Mouse (Mus musculus): ENCODE results near the gene Mov10.
"Not testable (repeated sequence)": the region's sequence is repeated elsewhere in the genome, so short reads cannot be mapped to it uniquely, and the experiment has no call there.

The Mov10 gene

DNA sequence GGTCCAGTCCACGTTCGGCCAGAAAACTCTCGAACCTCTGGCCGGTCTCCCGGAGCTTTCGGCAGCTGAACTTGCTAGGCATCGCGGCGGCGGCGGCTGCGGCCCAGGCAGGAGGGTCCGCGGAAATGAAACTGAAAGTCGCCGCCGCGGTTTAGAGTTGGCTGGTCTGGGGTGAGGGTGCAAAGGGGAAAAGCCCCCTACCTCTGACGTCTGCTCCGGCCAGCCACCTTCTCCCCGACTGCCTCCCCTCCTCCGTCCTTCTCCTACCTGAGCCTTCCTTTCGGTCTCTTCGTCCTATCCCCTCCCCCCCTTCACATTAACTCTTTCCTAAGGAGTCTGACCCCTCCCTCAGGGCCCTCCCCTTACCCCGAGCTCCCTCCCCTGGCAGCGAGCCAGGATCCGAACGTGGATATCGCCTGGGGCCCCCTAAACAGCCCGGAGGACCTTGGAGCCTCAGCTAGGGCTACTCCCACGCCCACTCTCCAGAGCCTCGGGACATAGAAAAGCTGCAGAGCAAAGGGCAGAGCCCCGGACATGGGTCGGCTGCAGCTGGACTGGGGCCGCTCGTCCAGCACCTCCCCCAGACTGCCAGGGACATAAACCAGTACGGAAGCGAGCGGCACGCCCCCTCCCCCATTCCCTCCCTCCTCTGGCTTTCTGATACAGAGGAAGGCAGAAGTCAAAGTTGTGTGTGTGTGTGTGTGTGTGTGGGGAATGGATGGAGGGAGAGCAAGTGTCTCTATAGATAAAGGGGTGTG lies at the start of gene Mov10:
TSS of gene Mov10 (minus strand) at position 573 of the 758 bp plus-strand sequence.
- peak; percentile 92 for DNase-seq (ENCODE audit: low spot score)

DNA sequence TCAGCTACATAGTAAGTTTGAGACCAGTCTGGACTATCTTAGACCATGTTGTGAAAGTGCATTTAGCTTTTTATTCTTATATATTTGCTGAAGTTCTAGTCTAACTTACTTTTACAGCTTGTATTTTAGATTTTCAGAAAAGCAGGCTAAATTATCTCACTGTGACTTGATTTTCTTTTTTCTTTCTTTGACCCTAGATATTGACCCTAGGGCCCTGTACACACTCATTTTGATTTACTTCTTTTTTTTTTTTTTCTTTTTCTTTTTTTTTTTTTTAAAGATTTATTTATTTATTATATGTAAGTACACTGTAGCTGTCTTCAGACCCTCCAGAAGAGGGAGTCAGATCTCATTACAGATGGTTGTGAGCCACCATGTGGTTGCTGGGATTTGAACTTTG lies 48.3 kb upstream of the Mov10 start:
- DNase-seq (ENCODE audit: low spot score) = not testable (repeated sequence)

DNA sequence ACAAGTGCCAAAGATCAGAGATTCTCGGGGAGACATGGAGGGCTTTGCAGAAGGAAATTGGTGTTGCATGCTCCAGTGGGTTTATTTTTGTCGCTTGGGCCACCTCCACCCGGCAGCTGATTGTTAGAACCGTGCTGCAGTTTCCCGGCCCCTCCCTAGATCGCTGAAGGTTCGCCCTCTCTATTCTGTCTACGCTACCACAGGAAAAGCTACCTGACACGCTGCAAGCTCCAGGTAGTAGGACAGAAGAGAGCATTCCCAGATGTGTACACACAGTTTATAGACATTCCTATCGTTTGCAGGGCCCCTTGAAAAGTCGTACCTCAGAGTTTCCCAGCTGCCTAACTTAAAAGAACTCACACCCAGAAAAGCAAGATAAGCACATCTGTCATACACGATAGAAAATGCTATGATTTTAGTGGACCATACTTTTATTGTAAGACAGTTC lies 47.0 kb upstream of the Mov10 start:
- no peak for DNase-seq (ENCODE audit: low spot score)

DNA sequence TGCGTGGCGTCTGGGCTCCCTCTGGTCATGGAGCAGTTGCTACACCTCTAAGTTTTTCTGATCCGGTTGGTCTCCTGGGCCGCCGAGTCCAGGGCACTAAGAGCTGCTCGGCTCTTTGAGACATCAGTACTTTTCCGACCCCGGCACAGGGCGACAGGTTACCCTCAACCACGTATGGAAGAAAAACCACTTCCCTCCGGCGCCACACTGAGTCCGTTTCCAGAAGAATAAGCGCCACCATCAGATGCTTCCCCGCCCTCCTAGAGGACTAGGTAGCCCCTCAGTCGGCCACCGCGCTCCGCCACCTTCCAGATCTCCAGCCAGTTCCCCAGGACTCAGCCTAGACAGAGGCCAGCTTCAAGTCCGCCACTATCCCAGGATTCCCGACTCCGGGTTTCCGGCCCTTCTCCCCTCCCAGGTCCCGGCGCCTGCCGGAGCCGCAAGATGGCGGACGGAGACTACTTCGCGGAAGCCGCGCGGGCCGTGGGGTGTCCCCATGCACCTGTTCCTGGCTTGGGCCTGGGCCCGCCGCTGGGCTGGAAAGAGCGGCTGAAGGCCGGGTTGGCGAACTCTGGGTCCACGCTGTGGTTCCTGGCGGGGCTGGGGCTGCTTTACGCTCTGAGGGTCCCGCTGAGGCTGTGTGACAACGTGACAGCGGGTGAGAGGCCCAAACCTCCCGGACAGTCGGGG lies 46.4 kb upstream of the Mov10 start:
- peak; percentile 92 for DNase-seq (ENCODE audit: low spot score)

DNA sequence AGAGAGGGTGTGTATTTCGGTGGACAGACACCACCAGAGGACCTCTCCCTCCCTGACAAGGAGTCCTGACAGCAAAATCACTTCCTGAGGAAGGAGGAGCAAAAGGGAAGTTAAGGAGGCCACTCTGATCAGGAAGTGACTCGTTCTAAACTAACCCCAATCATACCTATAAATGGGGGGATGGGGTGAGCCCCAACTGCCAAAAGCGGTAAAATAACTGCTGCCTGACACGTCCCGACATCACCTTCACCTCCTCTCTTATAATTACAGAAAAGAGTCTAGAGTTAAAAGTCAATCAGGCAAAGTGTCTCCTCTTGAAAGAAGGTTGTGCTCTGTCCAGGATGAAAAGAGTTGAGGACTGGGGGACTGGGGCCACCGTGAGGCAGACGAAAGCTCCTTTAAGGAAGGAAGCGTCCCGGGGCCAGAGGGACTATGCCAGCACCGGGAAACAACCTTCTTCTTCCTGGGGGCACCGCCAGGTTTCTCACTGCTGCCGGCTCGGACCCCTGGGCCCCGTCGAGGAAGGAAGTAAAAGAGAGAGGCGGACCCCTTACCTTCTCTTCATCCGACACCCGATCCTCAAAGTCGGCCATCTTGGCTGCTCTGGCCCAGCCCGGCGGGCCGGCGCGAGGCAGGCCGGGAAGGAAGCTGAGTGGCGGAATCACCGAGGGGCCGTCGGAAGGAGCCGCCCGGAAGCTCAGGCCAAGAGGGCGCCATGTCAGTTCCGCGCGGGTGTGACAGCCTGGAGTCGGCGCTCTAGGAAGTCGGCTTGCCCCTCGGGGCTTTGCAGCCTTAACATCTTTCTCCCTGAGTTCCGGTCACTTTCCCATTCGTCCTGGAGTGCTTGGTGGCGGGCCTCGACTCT lies 45.7 kb upstream of the Mov10 start, which contains the start of the genes St7l and Capza1:
TSS of gene St7l (plus strand) at position 220 of the 865 bp plus-strand sequence.
TSS of gene Capza1 (minus strand) at position 720 of the 865 bp plus-strand sequence.
- peak; percentile 90 for DNase-seq (ENCODE audit: low spot score)

DNA sequence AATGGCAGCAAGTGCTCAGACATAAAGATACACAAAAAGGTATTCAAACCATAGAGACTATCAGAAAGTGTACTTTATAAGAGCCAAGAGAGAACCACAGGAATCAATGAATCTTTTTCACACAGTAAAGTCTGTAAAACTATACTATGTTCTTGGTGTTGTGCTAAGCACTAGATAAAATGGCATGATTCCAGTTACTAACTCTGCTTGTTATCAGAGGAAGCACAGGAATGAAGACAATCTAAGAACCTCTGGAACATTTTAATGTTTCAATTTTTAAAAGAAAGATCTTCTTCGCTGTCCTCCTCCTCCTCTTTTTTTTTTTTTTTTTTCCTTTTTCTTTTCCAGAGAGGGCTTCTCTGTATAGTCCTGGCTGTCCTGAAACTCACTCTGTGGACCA lies 40.2 kb upstream of the Mov10 start:
- no peak for DNase-seq (ENCODE audit: low spot score)

DNA sequence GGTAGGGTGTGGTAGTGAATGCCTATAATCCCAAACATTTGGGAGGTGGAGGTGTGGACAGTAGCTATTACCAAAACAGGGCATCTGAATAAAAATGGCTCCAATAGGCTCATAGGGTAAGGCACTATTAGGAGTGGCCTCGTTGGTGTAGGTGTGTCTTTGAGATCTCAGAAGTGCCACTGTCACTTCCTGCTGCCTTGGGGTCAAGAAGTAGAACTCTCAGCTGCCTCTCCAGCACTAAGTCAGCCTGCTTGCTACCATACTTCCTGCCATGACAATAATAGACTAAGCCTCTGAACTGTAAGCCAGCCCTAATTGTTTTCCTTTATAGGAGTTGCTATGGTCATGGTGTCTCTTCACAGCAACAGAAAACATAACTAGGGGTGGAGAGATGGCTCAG lies 37.7 kb upstream of the Mov10 start:
- no peak for DNase-seq (ENCODE audit: low spot score)

DNA sequence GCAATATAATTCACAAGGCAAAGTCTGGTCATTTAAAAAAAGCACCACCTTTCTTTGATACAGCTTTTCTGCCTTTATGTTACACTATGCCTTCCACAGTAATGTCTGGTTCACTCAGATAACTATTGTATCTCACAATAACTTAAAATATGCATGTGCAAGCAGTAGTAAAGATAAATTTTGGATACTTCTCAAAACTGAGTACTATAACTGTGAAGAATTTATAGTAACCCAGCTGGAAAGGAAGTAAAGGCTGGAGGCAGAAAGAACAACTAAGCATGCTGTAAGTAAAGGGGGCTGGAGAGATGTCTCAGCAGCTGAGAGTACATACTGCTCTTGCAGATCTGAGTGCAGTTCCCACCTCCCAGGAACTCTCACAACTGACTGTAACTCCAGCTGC lies 36.5 kb upstream of the Mov10 start:
- DNase-seq (ENCODE audit: low spot score) = no peak

DNA sequence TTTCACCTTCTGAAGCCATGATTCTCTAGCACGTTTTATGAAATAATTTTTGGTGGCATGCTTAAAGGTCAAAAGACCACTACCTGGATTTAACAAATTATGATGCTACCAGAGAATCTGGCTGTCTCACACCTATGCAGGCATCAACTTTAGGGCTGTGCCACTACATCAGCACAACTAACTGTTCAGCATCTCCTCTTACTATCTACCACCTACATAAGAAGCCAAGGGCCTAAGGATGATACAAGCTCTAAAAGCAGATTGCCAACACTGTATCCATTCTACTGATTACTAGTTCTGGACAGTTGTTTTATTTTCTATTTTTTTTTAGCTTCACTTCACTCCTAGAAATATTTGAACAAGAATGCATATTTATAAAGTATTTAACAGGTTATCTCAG lies 36.1 kb upstream of the Mov10 start:
- no peak for DNase-seq (ENCODE audit: low spot score)

DNA sequence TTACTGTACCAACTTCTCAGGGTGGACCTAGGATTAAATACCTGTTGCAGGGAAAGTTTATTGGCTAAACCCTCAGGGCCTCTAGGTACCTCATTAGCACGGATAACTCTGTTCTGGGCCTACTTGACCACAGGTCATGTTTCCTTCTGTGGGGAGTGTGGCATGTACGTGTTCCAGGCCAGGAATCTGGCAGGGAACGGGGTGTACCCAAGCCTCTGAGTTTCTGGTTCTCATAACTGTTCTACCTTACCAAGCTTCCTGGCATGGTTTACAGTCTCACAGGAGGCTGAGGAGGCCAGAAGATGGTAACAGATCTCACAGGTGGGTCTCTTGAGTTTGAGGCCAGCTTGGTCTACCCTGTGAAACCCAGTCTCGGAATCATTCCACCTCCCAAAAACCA lies 28.2 kb upstream of the Mov10 start:
- DNase-seq (ENCODE audit: low spot score) = no peak

DNA sequence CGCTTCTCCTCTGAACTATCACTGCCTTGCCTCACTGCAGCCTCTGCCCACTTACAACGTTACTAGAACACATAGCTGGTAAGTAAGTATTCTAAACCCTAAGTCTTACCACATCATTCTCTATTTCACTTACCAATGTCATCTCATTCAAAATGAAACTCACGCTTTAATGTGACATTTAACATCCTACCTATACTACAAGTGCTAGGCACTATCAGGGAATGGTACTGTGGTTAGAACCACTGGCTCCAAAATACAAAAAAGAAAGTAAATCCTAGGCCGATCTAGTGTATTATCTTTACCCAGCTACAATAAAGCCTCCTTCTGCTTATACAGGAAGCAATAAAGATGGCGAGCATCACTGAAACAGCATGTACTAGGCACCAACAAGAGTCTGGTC lies 22.7 kb upstream of the Mov10 start:
- DNase-seq (ENCODE audit: low spot score) = no peak

DNA sequence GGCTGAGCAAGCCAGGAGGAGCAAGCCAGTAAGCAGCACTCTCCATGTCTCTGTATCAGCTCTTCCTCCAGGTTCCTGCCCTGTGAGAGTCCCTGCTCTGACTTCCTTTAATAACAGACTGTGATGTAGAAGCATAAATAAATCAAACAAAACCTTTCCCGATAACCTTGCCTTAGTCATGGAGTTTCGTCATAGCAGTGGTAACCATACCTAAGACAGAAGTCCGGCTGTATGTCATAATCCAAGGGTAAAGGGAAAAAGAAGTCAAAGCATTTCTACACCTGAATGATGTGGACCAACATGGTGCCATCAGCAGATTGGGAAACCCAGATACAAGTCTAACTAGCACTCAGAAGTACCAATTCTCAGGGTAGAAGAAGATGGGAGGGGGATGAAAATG lies 17.4 kb upstream of the Mov10 start:
- DNase-seq (ENCODE audit: low spot score) = no peak

DNA sequence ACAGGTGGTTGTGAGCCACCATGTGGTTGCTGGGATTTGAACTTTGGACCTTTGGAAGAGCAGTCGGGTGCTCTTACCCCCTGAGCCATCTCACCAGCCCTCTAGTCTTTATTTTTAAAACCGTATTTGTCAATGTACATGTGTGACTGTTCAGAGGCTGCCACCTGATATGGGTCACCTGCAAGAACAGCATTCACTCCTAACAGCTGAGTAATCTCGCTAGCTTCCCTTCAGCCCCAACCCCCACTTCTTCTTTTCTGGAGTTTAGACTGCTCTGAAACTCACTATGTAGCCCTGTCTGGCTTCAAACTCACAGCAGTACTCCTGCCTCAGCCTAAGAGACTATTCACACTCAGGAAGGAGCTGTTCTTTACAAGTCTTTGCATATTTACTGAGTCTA lies 4.0 kb upstream of the Mov10 start:
- no peak for DNase-seq (ENCODE audit: low spot score)

DNA sequence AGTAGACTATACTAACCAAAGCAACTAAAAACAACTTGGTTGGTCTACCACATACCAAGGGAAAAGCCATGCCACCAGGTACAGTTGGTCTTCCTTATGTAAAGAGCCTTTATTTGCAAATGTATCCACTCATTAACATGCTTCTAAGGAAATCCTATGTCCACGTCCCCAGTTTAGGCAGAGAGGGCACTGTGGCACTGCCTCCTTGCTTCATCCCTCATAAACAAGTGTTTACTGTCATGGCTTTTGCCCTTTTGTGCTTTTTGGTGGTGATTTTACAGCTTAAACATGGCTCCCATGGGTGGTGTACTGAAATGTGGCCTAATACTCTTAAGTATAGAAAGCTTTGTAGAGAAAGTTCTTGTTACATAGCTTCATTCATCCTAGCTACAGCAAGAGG lies 2.1 kb upstream of the Mov10 start:
- no peak for DNase-seq (ENCODE audit: low spot score)

DNA sequence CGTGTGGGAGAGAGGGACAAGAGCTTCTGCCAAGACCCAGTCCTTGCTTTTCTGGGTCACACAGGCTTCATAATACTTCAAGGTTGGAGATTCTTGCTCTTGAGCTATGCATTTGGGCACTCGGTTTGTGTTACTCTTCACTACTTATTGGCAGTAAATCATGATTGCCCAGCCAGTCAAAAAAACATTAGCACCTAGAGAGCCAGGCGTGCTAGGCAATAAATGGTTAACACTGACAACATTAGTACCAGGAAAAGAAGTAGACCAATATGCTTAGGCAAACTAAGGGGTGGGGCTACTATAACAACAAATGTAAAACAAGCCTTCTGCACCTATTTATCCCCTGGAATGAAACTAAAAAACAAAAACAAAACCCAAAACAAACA lies 379 bp upstream of the Mov10 start:
- no peak for DNase-seq (ENCODE audit: low spot score)

DNA sequence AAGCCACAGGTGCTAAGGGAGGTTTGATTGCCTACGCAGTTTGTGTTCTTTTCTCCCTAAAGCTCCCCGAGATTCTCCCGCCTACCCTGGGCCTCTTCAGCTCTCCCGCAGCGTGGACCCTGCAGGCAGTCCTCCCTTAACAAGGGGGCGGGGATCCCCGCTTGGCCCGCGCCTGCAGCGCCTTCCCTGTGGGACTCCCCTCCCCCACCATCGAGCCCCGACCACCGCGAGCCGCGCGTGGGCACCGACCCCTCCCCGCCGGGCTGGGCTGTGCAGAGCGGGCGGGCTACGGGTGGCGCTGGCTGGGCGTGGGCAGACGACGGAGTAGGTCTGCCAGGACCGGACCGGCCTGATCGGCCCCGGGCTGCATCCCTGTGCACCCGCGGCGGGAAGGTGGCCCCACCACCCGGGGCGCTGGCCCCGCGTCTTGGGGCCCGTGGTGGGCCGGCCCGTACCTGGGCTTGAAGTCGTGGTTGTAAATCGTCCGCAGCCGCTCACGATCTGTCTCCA lies 827 bp downstream of the Mov10 start:
- DNase-seq (ENCODE audit: low spot score) = peak; percentile 85

DNA sequence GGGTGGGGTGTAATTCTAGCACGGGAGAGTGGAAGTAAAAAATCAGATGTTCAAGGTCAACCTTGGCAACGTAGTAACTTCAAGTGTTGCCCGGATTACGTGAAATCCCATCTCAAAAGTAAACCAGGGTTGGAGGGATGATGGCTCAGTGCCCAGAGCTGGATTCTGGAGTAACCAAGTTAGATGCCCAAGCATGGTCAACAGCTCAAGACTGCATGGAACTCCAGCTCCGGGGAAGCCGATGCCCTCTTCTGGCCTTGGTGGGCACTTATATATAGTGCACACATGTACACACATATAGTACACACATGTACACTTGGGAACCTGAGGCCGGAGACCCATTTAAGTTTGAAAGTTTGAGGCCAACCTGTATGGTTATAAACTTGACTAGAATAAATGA lies 2.2 kb downstream of the Mov10 start:
- DNase-seq (ENCODE audit: low spot score) = peak; percentile 71

DNA sequence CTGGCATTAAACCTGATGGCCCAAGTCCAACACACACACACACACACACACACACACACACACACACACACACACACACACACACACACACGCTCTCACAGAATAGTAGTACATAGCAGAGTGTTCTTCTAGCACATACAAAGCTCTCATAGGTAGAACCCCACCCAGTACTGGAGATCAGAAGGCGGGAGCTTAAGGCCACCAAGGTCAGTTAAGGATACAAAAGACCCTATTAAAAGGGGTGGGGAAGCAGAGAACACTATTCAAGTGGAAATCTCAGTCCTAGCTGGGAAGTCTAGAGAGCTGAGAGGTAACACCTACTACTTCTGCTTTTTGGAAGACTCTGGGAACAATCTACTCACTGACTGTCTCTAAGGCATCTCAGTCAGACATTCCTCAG lies 3.0 kb downstream of the Mov10 start:
- DNase-seq (ENCODE audit: low spot score) = no peak

DNA sequence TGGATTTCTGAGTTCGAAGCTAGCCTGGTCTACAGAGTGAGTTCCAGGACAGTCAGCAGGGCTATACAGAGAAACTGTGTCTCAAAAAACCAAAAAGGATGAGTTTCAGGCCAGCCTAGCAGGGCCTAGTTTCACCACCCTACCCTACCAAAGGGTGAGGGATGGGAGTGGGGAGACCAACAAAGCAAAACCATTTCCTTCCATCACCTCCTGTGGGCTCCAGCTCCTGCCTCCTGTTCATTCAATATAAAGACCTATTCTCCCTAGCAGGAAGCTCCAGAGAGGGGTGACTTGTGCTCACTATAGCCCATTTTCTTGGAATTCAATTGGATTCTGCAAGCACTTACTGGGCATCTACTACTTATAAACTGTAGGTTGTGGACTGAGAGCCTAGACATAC lies 3.6 kb downstream of the Mov10 start:
- no peak for DNase-seq (ENCODE audit: low spot score)

DNA sequence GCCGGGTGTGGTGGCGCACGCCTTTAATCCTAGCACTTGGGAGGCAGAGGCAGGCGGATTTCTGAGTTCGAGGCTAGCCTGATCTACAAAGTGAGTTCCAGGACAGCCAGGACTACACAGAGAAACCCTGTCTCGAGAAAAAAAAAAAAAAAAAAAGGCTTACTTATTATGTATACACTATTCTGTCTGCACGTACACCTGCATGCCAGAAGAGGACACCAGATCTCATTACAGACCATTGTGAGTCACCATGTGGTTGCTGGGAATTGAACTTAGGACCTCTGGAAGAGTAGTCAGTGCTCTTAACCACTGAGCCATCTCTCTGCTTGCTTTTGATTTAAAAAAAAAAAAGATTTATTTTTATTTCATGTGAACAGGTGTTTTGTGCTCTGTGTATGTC lies 5.1 kb downstream of the Mov10 start:
- not testable (repeated sequence) for DNase-seq (ENCODE audit: low spot score)

DNA sequence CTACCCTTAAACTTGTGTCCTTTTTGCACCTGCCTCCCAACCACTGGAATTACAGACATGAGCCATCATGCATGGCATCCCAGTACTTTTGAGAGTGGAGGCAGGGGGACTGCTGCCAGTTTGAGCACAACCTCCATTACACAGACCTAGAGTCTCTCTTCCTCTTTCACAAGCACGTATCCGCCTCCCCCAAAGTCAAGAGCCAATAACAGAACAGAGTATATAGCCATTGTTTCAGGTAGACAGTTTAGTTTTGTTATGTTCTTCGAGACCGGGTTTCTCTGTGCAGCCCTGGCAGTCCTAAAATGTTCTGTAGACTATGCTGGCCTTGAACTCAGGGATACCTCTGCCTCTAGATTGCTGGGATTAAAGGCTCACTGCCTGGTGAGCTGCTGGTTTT lies 6.1 kb downstream of the Mov10 start:
- DNase-seq (ENCODE audit: low spot score) = no peak

DNA sequence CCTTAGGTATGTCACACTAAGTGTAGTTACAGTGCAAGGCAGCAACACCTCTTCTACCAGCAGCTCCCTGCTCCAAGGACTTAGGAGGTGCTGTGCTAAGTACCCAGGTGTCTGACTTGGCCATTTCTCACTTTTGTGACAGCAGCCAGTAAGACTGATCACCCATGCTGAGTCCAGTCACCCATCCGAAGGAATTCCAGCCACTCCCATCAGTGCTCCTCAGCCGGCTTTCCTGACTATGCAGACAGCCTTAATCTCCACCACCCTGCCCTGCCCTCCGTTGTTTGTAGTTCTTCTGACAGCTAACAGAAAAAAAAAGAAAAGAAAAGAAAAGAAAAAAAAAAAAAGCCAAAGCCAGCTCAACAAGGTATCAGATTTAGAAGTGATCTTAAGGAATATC lies 6.6 kb downstream of the Mov10 start:
- DNase-seq (ENCODE audit: low spot score) = no peak
